Mouse (Mus musculus) limb, embryonic 10.5 days (tissue): ENCODE measurements around the gene Ces2c. TPM values are rescaled to one million over a fixed set of nuclear protein-coding genes. Genes with fewer than 3 reads are reported as not detected.
"Not testable (repeated sequence)": the region's sequence is repeated elsewhere in the genome, so short reads cannot be mapped to it uniquely, and the experiment has no call there.

ENCODE experiments used
- DNase-seq: peaks from one replicate; pipeline ENCODE4 v3.0.0-alpha.2; 2017; ENCODE audit warnings: low spot score
- H3K27ac ChIP-seq: fragments of 300-500 bp; sonication (generic); 2 replicates; pipeline ENCODE4 v1.5.1; 2016; ENCODE audit warnings: mild to moderate bottlenecking
- H3K27me3 ChIP-seq: fragments of 300-500 bp; sonication (generic); 2 replicates; pipeline ENCODE4 v1.6.1; 2016; ENCODE audit warnings: low read depth, mild to moderate bottlenecking; ENCODE audit not compliant: poor library complexity, severe bottlenecking
- H3K36me3 ChIP-seq: fragments of 300-500 bp; sonication (generic); 2 replicates; pipeline ENCODE4 v1.6.1; 2016; ENCODE audit warnings: mild to moderate bottlenecking, moderate library complexity
- H3K4me1 ChIP-seq: fragments of 300-500 bp; sonication (generic); 2 replicates; pipeline ENCODE4 v1.6.1; 2016
- H3K4me3 ChIP-seq: fragments of 300-500 bp; sonication (generic); 2 replicates; pipeline ENCODE4 v1.5.1; 2016; ENCODE audit warnings: mild to moderate bottlenecking, moderate library complexity
- H3K9me3 ChIP-seq: fragments of 300-500 bp; sonication (generic); replicated peaks from 2 replicates; pipeline ENCODE4 v1.6.1; 2016; ENCODE audit warnings: mild to moderate bottlenecking
- WGBS: fragments of 180-500 bp; shearing (Covaris S2); methylation state at CpG from one replicate; pipeline ENCODE4 v1.1.7; 2016; 5-methylcytosine and 5-hydroxymethylcytosine counted together
- polyA plus RNA-seq: library from polyadenylated mRNA; unstranded; fragments of >200 nt; fragmentation: Nextera tagmentation; extraction: Ambion mirVana; gene quantifications from 2 replicates; pipeline ENCODE4 v1.2.1, GENCODE M21; 2016

The Ces2c gene
- polyA plus RNA-seq, 1 experiment from 2014 or later, result not detected

- not testable (repeated sequence) for H3K27me3 ChIP-seq, H3K27ac ChIP-seq, DNase-seq, H3K9me3 ChIP-seq, H3K4me3 ChIP-seq, H3K4me1 ChIP-seq, H3K36me3 ChIP-seq
- no CpG with 5 or more reads among the region's 4 CpGs for WGBS
Observed at GRCm38 (mm10) chr8:104886223-104886926, 39.5 kb downstream of the Ces2c start.

GRCm38 (mm10) chr8:104901746-104902145 lies 54.9 kb downstream of the Ces2c start:
- DNase-seq, result no peak
- WGBS, result 82% methylated on average over 2 of the region's 2 CpGs
- no peaks in the 10 kb centered on the region for H3K9me3 ChIP-seq
- no peaks in the 10 kb centered on the region for H3K4me1 ChIP-seq
- H3K27me3 ChIP-seq, result no peaks in the 10 kb centered on the region
- no peaks in the 10 kb centered on the region for H3K36me3 ChIP-seq
- H3K27ac ChIP-seq, result no peak overlapping the region
- H3K4me3 ChIP-seq, result no peak overlapping the region

Other genes starting within 250 kb of the Ces2c start
- gene Cdh16, start 222.7 kb upstream of the Ces2c start, polyA plus RNA-seq, result 0.13 TPM in 1 of 2 replicates, not detected in the other
- 2.0 and 3.2 TPM in 2 replicates for gene Rrad, start 215.7 kb upstream of the Ces2c start, polyA plus RNA-seq
- gene Ciao2b, start 205.1 kb upstream of the Ces2c start, polyA plus RNA-seq, result 95.6 and 105 TPM in 2 replicates
- not detected in 2 replicates for gene Ces2a, start 113.1 kb upstream of the Ces2c start, polyA plus RNA-seq
- 0.11 TPM in 1 of 2 replicates, not detected in the other for gene Ces2b, start 15.5 kb upstream of the Ces2c start, polyA plus RNA-seq
- gene Ces2e, start 79.2 kb downstream of the Ces2c start, polyA plus RNA-seq, result not detected in 2 replicates
- 0.09 TPM in 1 of 2 replicates, not detected in the other for gene Ces2f, start 100.3 kb downstream of the Ces2c start, polyA plus RNA-seq
- gene Ces2g, start 114.7 kb downstream of the Ces2c start, polyA plus RNA-seq, result not detected in 2 replicates
- not detected in 2 replicates for gene Ces2h, start 153.8 kb downstream of the Ces2c start, polyA plus RNA-seq
- not detected in 2 replicates for gene Ces3a, start 201.5 kb downstream of the Ces2c start, polyA plus RNA-seq
- gene Ces3b, start 236.7 kb downstream of the Ces2c start, polyA plus RNA-seq, result not detected in 2 replicates